15 mouse cellular contexts compared by ENCODE assay signal in genomic region chr12:25381619-25382018, GRCm38 (mm10).
DNase-seq lines count a peak whose midpoint lies in the region; ATAC-seq and TF ChIP-seq lines count a peak whose summit lies in the region.
"Had no signal": no experiment of that assay in that cellular context is flagged by ENCODE, and none has a peak within 500 bp of the region (broad histone marks: within the 10 kb centered on the region; RNA-seq: fewer than 3 reads in every experiment).

No protein-coding gene starts in this region.

- WGBS in heart, embryonic 12.5 days, result 42% methylated on average over 4 of the region's 4 CpGs
- 37% methylated on average over 4 of the region's 4 CpGs for WGBS in stomach, postnatal 0 days

- H3K9ac ChIP-seq in heart, embryonic 12.5 days, result no peak overlapping the region
- H3K9ac ChIP-seq in stomach, postnatal 0 days (ENCODE audit: low read length), result no peak overlapping the region
- H3K9ac ChIP-seq: heart, embryonic 13.5 days; hindbrain, embryonic 15.5 days; liver, embryonic 14.5 days had no signal

- no peak for ATAC-seq in heart, embryonic 12.5 days (ENCODE audit: insufficient number of reproducible peaks, low FRiP score)
- ATAC-seq in stomach, postnatal 0 days (ENCODE audit: low FRiP score, low TSS enrichment), result no peak
- no peak for ATAC-seq in monocyte, adult 5-6 weeks (replicated peaks; ENCODE audit: insufficient number of reproducible peaks, low FRiP score, low TSS enrichment, poor library complexity, severe bottlenecking)

- H3K9me3 ChIP-seq in heart, embryonic 12.5 days (replicated peaks), result no peaks in the 10 kb centered on the region
- H3K9me3 ChIP-seq in stomach, postnatal 0 days (ENCODE audit: control insufficient read depth, low read length), result no peaks in the 10 kb centered on the region
- H3K9me3 ChIP-seq: forebrain, embryonic 10.5 days; heart, embryonic 13.5 days; hindbrain, embryonic 15.5 days had no signal

- H3K4me2 ChIP-seq in heart, embryonic 12.5 days, result no peak overlapping the region
- no peak overlapping the region for H3K4me2 ChIP-seq in stomach, postnatal 0 days (replicated peaks; ENCODE audit: low read depth)
- H3K4me2 ChIP-seq: heart, embryonic 13.5 days; hindbrain, embryonic 15.5 days had no signal

- peak; percentile 81 for DNase-seq in heart, adult 11 months
- peak; percentile 75 to 86 for DNase-seq in adrenal gland, postnatal 36 days
- DNase-seq in kidney, adult 11 months, result peak; percentile 64
- peak; percentile 49 to 67 for DNase-seq in kidney, postnatal 25 days
- no peak for DNase-seq in stomach, postnatal 0 days (ENCODE audit: low spot score)
- DNase-seq in spleen, adult 12 weeks (ENCODE audit: low spot score), result no peak
- DNase-seq: cerebellum, adult 8-10 months; layer of hippocampus, adult 9-11 months; thymus, adult 2 months had no signal

- no peak overlapping the region for H3K4me3 ChIP-seq in heart, embryonic 12.5 days
- no peak overlapping the region for H3K4me3 ChIP-seq in stomach, postnatal 0 days (ENCODE audit: low read depth, low read length)
- H3K4me3 ChIP-seq: forebrain, embryonic 10.5 days; heart, embryonic 13.5 days; hindbrain, embryonic 15.5 days had no signal

- H3K27ac ChIP-seq in heart, embryonic 12.5 days (ENCODE audit: poor library complexity, severe bottlenecking), result no peak overlapping the region
- H3K27ac ChIP-seq in stomach, postnatal 0 days (replicated peaks), result no peak overlapping the region
- H3K27ac ChIP-seq: forebrain, embryonic 10.5 days; heart, embryonic 13.5 days; hindbrain, embryonic 15.5 days; liver, embryonic 14.5 days had no signal

- no peaks in the 10 kb centered on the region for H3K4me1 ChIP-seq in heart, embryonic 12.5 days (replicated peaks)
- H3K4me1 ChIP-seq in stomach, postnatal 0 days (replicated peaks; ENCODE audit: control insufficient read depth, insufficient read depth), result no peaks in the 10 kb centered on the region
- H3K4me1 ChIP-seq: heart, embryonic 13.5 days had no signal

- no peak for TF ChIP-seq CTCF in stomach, postnatal 0 days (IDR thresholded peaks at IDR 0.05; ENCODE audit: low read depth)

- no peak for TF ChIP-seq EP300 in stomach, postnatal 0 days (optimal IDR thresholded peaks at IDR 0.05)

- no peaks in the 10 kb centered on the region for H3K36me3 ChIP-seq in heart, embryonic 12.5 days
- H3K36me3 ChIP-seq in stomach, postnatal 0 days (ENCODE audit: control insufficient read depth, insufficient read depth, low read length), result no peaks in the 10 kb centered on the region
- H3K36me3 ChIP-seq: forebrain, embryonic 10.5 days; heart, embryonic 13.5 days; hindbrain, embryonic 15.5 days had no signal

- no peaks in the 10 kb centered on the region for H3K27me3 ChIP-seq in heart, embryonic 12.5 days (replicated peaks)
- H3K27me3 ChIP-seq in stomach, postnatal 0 days (ENCODE audit: control insufficient read depth, insufficient read depth, low read length), result no peaks in the 10 kb centered on the region
- H3K27me3 ChIP-seq: heart, embryonic 13.5 days; hindbrain, embryonic 15.5 days had no signal

Comparison
In these comparisons a context has a peak if more than half of its experiments do, and no peak if none do; other contexts are left out.
1. DNase-seq: peak in heart, adult 11 months (single experiment), adrenal gland, postnatal 36 days (2 of 2), kidney, adult 11 months (single experiment) and kidney, postnatal 25 days (2 of 2); none in stomach, postnatal 0 days (single experiment) and spleen, adult 12 weeks (single experiment).